Mouse (Mus musculus) embryonic facial prominence, embryonic 11.5 days (tissue): ENCODE measurements at regions not wholly inside any gene's neighbourhood (a gene's known extent, or its start where the extent isn't known, plus 50 kb on each side); places are given as distances from the start of the nearest gene placed in this dataset.

Experiments used
- ATAC-seq: fragments of 200-750 bp; cut with Nextera tagmentation; replicated peaks from 2 replicates; pipeline ENCODE4 v1.8.0; 2017; ENCODE audit warnings: low read depth; ENCODE audit not compliant: insufficient number of reproducible peaks, low FRiP score, low TSS enrichment
- DNase-seq: peaks from one replicate; pipeline ENCODE4 v3.0.0-alpha.2; 2015; ENCODE audit warnings: low spot score
- H3K27ac ChIP-seq: fragments of 300-500 bp; sonication (generic); replicated peaks from 2 replicates; pipeline ENCODE4 v1.5.1; 2014; ENCODE audit warnings: mild to moderate bottlenecking, low read depth, low read length, control low read depth
- H3K27me3 ChIP-seq: fragments of 300-500 bp; sonication (generic); 2 replicates; pipeline ENCODE4 v1.6.1; 2014; ENCODE audit warnings: mild to moderate bottlenecking, low read length, moderate library complexity, mixed read lengths; ENCODE audit not compliant: control insufficient read depth, insufficient read depth
- H3K36me3 ChIP-seq: fragments of 300-500 bp; sonication (generic); replicated peaks from 2 replicates; pipeline ENCODE4 v1.6.1; 2014; ENCODE audit warnings: low read depth, mild to moderate bottlenecking, low read length, moderate library complexity, mixed read lengths; ENCODE audit not compliant: control insufficient read depth, insufficient read depth
- H3K4me1 ChIP-seq: fragments of 300-500 bp; sonication (generic); 2 replicates; pipeline ENCODE4 v1.6.1; 2014; ENCODE audit warnings: low read length, mixed read lengths; ENCODE audit not compliant: control insufficient read depth, insufficient read depth
- H3K4me2 ChIP-seq: fragments of 300-500 bp; sonication (generic); 2 replicates; pipeline ENCODE4 v1.6.1; 2014; ENCODE audit warnings: low read depth, mild to moderate bottlenecking, control low read depth, low read length, moderate library complexity
- H3K4me3 ChIP-seq: fragments of 300-500 bp; sonication (generic); 2 replicates; pipeline ENCODE4 v1.5.1; 2014; ENCODE audit warnings: low read depth, low read length, control low read depth
- H3K9ac ChIP-seq: fragments of 300-500 bp; sonication (generic); replicated peaks from 2 replicates; pipeline ENCODE4 v1.6.1; 2014; ENCODE audit warnings: mild to moderate bottlenecking, control low read depth, low read length
- H3K9me3 ChIP-seq: fragments of 300-500 bp; sonication (generic); replicated peaks from 2 replicates; pipeline ENCODE4 v1.6.1; 2016; ENCODE audit warnings: mild to moderate bottlenecking, low read length, inconsistent platforms, mixed read lengths; ENCODE audit not compliant: control insufficient read depth
- WGBS: fragments of 180-500 bp; shearing (Covaris S2); extraction: QIAGEN DNeasy Blood & Tissue Kit; methylation state at CpG from one replicate; pipeline ENCODE4 v1.1.7; 2014; 5-methylcytosine and 5-hydroxymethylcytosine counted together

- Histone ChIP-seq H3K9ac (no peak overlapping the region), H3K9me3 (no peaks in the 10 kb centered on the region), H3K27me3 (no peaks in the 10 kb centered on the region), H3K4me1 (no peaks in the 10 kb centered on the region), H3K4me3 (no peak overlapping the region), H3K36me3 (no peaks in the 10 kb centered on the region), H3K27ac (no peak overlapping the region), H3K4me2 (no peak overlapping the region)
- WGBS = 89% methylated on average over 10 of the region's 10 CpGs
- ATAC-seq (no peak), DNase-seq (no peak)
These were observed 1431.7 kb downstream of the Slc22a22 start for GRCm38 (mm10) chr15:56045510-56046245.

- ATAC-seq (no peak), DNase-seq (no peak)
- no peaks in the 10 kb centered on the region for H3K4me1 ChIP-seq
- H3K27ac ChIP-seq = no peak overlapping the region
- no peak overlapping the region for H3K4me3 ChIP-seq
- no peaks in the 10 kb centered on the region for H3K27me3 ChIP-seq
- no peaks in the 10 kb centered on the region for H3K36me3 ChIP-seq
- no peak overlapping the region for H3K4me2 ChIP-seq
- H3K9me3 ChIP-seq = no peaks in the 10 kb centered on the region
- 81% methylated on average over 4 of the region's 4 CpGs for WGBS
- H3K9ac ChIP-seq = no peak overlapping the region
These were observed 1434.1 kb downstream of the Slc22a22 start for GRCm38 (mm10) chr15:56043282-56043681.

- Histone ChIP-seq H3K4me2 (no peak overlapping the region), H3K27ac (no peak overlapping the region), H3K36me3 (no peaks in the 10 kb centered on the region), H3K9me3 (no peaks in the 10 kb centered on the region), H3K27me3 (no peaks in the 10 kb centered on the region), H3K9ac (no peak overlapping the region), H3K4me3 (no peak overlapping the region), H3K4me1 (no peaks in the 10 kb centered on the region)
- ATAC-seq (no peak), DNase-seq (no peak)
These were observed 1435.0 kb downstream of the Slc22a22 start for GRCm38 (mm10) chr15:56042449-56042848.

DNA sequence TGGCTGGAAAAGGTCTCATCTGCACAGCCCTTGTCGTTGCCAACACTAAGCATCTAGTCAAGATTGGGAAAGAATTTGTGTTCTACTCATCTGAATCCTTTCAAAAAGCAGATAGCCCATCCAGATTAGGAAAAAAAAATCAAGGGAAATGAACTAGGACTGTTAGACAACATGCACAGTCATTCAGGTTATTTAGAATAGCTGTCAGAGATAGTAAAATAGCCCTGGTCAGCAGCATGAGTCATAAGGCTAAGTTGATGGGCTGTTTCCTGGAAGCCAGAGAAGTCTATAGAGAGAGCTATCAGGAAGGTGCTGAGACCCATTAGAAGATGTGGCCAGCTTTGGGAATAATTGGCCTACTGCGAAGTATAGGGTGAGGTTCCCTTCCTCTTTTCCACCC lies 1447.4 kb downstream of the Slc22a22 start:
- H3K36me3 ChIP-seq = no peaks in the 10 kb centered on the region
- no peaks in the 10 kb centered on the region for H3K4me1 ChIP-seq
- DNase-seq (no peak), ATAC-seq (no peak)
- no peak overlapping the region for H3K27ac ChIP-seq
- H3K4me2 ChIP-seq = no peak overlapping the region
- no peak overlapping the region for H3K4me3 ChIP-seq
- no peak overlapping the region for H3K9ac ChIP-seq
- WGBS = 87% methylated on average over 2 of the region's 2 CpGs
- H3K27me3 ChIP-seq = no peaks in the 10 kb centered on the region
- no peaks in the 10 kb centered on the region for H3K9me3 ChIP-seq

- Histone ChIP-seq H3K9ac (no peak overlapping the region), H3K4me2 (no peak overlapping the region), H3K9me3 (no peaks in the 10 kb centered on the region), H3K27me3 (no peaks in the 10 kb centered on the region), H3K4me1 (no peaks in the 10 kb centered on the region), H3K36me3 (no peaks in the 10 kb centered on the region), H3K4me3 (no peak overlapping the region), H3K27ac (no peak overlapping the region)
- DNase-seq (no peak), ATAC-seq (no peak)
- WGBS = 18% methylated on average over 5 of the region's 5 CpGs
These were observed 1450.1 kb downstream of the Slc22a22 start for GRCm38 (mm10) chr15:56027197-56027818.

GRCm38 (mm10) chr15:56024705-56025104 lies 1452.7 kb downstream of the Slc22a22 start:
- 86% methylated on average over 1 of the region's 1 CpGs for WGBS

DNA sequence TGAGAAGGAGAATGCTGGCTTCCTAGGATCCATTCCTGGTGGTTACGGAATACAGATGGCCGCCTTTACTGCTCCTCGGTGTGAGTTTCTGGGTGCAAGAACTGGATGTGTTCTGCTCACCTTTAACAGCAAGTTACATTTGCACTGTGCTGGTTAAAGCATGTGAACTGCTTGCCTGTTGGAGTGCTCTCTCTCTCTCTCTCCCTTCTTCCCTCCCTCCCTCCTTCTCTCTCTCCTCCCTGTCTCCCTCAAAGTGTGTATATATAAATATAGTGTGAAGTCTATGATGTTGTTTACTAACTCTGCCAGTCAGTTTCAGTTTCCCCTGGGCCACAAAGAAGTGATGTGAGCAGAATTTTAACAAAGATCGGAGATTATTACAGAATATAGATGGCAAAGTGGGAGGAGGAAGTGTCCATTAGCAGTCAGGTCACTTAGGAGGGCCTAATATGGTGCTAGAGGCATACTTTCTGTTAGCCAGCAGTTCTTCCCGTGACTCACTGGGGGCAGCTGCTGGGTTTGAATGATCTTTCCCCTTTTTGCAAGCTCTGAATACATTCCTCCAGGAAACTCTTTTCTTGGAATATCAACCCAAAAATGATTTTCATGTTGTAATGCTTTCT lies 1453.5 kb downstream of the Slc22a22 start:
- no peak overlapping the region for H3K9ac ChIP-seq
- H3K9me3 ChIP-seq = no peaks in the 10 kb centered on the region
- DNase-seq = no peak
- H3K4me1 ChIP-seq = no peaks in the 10 kb centered on the region
- ATAC-seq = no peak
- H3K27ac ChIP-seq = no peak overlapping the region
- H3K36me3 ChIP-seq = no peaks in the 10 kb centered on the region
- H3K4me3 ChIP-seq = no peak overlapping the region
- no peaks in the 10 kb centered on the region for H3K27me3 ChIP-seq
- H3K4me2 ChIP-seq = no peak overlapping the region
- WGBS = 85% methylated on average over 5 of the region's 5 CpGs

More at GRCm38 (mm10) chr15:56024705-56025104, 1452.7 kb downstream of the Slc22a22 start:
- H3K9ac ChIP-seq = no peak overlapping the region
- H3K27me3 ChIP-seq = no peaks in the 10 kb centered on the region
- no peak overlapping the region for H3K4me3 ChIP-seq
- DNase-seq = no peak
- H3K4me1 ChIP-seq = no peaks in the 10 kb centered on the region
- no peaks in the 10 kb centered on the region for H3K9me3 ChIP-seq
- no peak overlapping the region for H3K27ac ChIP-seq
- ATAC-seq = no peak
- H3K4me2 ChIP-seq = no peak overlapping the region
- H3K36me3 ChIP-seq = no peaks in the 10 kb centered on the region

GRCm38 (mm10) chr15:56022315-56022714 lies 1455.1 kb downstream of the Slc22a22 start:
- no peaks in the 10 kb centered on the region for H3K4me1 ChIP-seq
- 81% methylated on average over 4 of the region's 4 CpGs for WGBS
- H3K9ac ChIP-seq = no peak overlapping the region
- no peaks in the 10 kb centered on the region for H3K27me3 ChIP-seq
- no peak overlapping the region for H3K4me3 ChIP-seq
- H3K4me2 ChIP-seq = no peak overlapping the region
- H3K27ac ChIP-seq = no peak overlapping the region
- H3K36me3 ChIP-seq = no peaks in the 10 kb centered on the region
- H3K9me3 ChIP-seq = no peaks in the 10 kb centered on the region
- DNase-seq (no peak), ATAC-seq (no peak)
